Mouse (Mus musculus): ENCODE results near the gene Glt6d1. TPM values are rescaled to one million over a fixed set of nuclear protein-coding genes. Genes with fewer than 3 reads are reported as not detected.

The Glt6d1 gene
- total and polyA plus RNA-seq, 3 experiments = not detected

DNA sequence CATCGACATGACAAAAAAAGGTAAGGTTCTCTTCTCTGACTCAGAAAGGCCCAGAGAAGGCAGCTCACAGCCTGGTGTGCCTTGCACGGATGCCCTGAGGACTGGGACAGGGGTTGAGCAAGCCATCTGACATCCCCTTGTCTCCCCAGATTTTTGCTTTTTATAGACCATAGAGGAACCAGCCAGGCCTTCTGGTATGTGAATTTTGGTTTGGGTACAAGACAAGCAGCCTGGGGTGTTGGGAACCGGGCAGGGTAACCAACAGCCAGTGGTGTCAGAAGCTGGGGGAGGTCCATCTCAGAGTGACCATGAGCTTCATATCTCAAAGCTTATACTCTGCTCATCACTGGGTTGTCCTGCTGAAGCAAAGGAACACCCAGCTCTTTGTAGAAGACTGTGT, 9.1 kb upstream of the Glt6d1 start:
- H3K27ac ChIP-seq (ENCODE audit: insufficient read depth, low read depth) = no peak overlapping the region
- TF ChIP-seq CHD2 (IDR thresholded peaks at IDR 0.05; ENCODE audit: low read length) = no peak
- no peak for TF ChIP-seq USF2 (conservative IDR thresholded peaks at IDR 0.05; ENCODE audit: low read depth, low read length)
- no peak for TF ChIP-seq MYC (IDR thresholded peaks at IDR 0.05; ENCODE audit: low read depth, low read length)
- no peak for TF ChIP-seq MXI1 (IDR thresholded peaks at IDR 0.05; ENCODE audit: low read depth, low read length)
- no peak for TF ChIP-seq IRF4 (IDR thresholded peaks at IDR 0.05; ENCODE audit: low read depth, low read length)
- no peak for TF ChIP-seq NELFE (IDR thresholded peaks at IDR 0.05; ENCODE audit: low read depth, low read length)
- no peak for TF ChIP-seq HCFC1 (IDR thresholded peaks at IDR 0.05; ENCODE audit: low read depth, low read length)
- no peak for TF ChIP-seq E2F4 (IDR thresholded peaks at IDR 0.05; ENCODE audit: insufficient replicate concordance, low read depth, low read length)
- no peak for TF ChIP-seq NRF1 (IDR thresholded peaks at IDR 0.05; ENCODE audit: low read depth, low read length)
- DNase-seq (ENCODE audit: extremely low read depth) = no peak
- no peaks in the 10 kb centered on the region for H3K79me2 ChIP-seq (replicated peaks; ENCODE audit: control insufficient read depth, extremely low read depth, insufficient read depth, poor library complexity, severe bottlenecking)
- H3K9me3 ChIP-seq (replicated peaks; ENCODE audit: low read length) = no peaks in the 10 kb centered on the region
- H3K9ac ChIP-seq (ENCODE audit: insufficient read depth, low read depth) = no peak overlapping the region
- no peaks in the 10 kb centered on the region for H3K36me3 ChIP-seq (replicated peaks in 1 of 2; ENCODE audit: control insufficient read depth in 1 of 2, insufficient read depth in 1 of 2, low read length in 1 of 2)
- in situ Hi-C loops (cut with MboI; ENCODE audit: low pct_ligation_motif_present, low pct_unique_long_range_greater_than_20kb, low sequenced_read_pairs) = no loop called here
- H3K4me1 ChIP-seq (ENCODE audit: control insufficient read depth in 1 of 2, insufficient read depth in 2 of 2) = no peaks in the 10 kb centered on the region
- dilution Hi-C loops (cut with MboI; ENCODE audit: extremely low pct_ligation_motif_present, extremely low pct_unique_long_range_greater_than_20kb, low sequenced_read_pairs) = no loop called here
- H3K4me3 ChIP-seq (replicated peaks in 1 of 3; ENCODE audit: low read depth in 2 of 3, low read length in 2 of 3, poor library complexity in 1 of 3) = no peak overlapping the region
- no peak overlapping the region for H3K4me2 ChIP-seq (ENCODE audit: insufficient read depth, low read depth, poor library complexity, severe bottlenecking)
- H3K27me3 ChIP-seq (replicated peaks) = peaks cover 75% of the 10 kb centered on the region

DNA sequence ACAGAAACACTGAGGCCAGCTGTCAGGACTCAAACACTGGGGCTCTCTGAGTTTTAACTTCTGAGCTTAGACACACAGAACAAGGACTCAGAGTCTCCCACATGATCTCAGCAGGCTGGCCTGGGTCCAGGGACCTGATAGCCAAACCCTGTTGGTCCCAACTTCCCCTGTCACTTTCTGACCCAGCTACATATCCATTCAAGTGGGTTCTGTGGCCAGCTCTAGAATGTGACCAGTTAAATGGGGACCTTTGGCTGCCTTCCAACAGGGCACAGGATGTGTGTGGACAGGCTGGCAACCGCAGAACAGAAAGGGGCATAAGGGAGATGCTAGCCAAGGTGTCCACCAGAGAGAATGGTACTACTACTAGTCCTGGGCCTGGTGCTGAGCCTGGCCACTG, 7.2 kb upstream of the Glt6d1 start, which contains the start of gene Lcn9:
Gene Lcn9, plus strand, starts transcription at position 348 of the 400 bp plus-strand sequence.
- Histone ChIP-seq H3K9ac (ENCODE audit: insufficient read depth, low read depth) (no peak within 1 kb of the TSS), H3K4me3 (replicated peaks in 1 of 3; ENCODE audit: low read depth in 2 of 3, low read length in 2 of 3, poor library complexity in 1 of 3) (no peak within 1 kb of the TSS), H3K9me3 (replicated peaks; ENCODE audit: low read length) (no peaks in the 10 kb centered on the region), H3K4me2 (ENCODE audit: insufficient read depth, low read depth, poor library complexity, severe bottlenecking) (no peak within 1 kb of the TSS), H3K36me3 (replicated peaks in 1 of 2; ENCODE audit: control insufficient read depth in 1 of 2, insufficient read depth in 1 of 2, low read length in 1 of 2) (no peaks in the 10 kb centered on the region), H3K4me1 (ENCODE audit: control insufficient read depth in 1 of 2, insufficient read depth in 2 of 2) (no peaks in the 10 kb centered on the region), H3K27me3 (replicated peaks) (peaks cover 84% of the 10 kb centered on the region), H3K27ac (ENCODE audit: insufficient read depth, low read depth) (no peak within 1 kb of the TSS), H3K79me2 (replicated peaks; ENCODE audit: control insufficient read depth, extremely low read depth, insufficient read depth, poor library complexity, severe bottlenecking) (no peaks in the 10 kb centered on the region)
- DNase-seq (ENCODE audit: extremely low read depth) = no peak
- in situ Hi-C loops (cut with MboI; ENCODE audit: low pct_ligation_motif_present, low pct_unique_long_range_greater_than_20kb, low sequenced_read_pairs) (no loop called here), dilution Hi-C loops (cut with MboI; ENCODE audit: extremely low pct_ligation_motif_present, extremely low pct_unique_long_range_greater_than_20kb, low sequenced_read_pairs) (no loop called here)
- no peak for TF ChIP-seq ZNF384 (IDR thresholded peaks at IDR 0.05; ENCODE audit: low read depth, low read length)
- TF ChIP-seq TBP (conservative IDR thresholded peaks at IDR 0.05; ENCODE audit: low read depth, low read length) = no peak
- TF ChIP-seq JUN (IDR thresholded peaks at IDR 0.05; ENCODE audit: insufficient read depth, low read depth, low read length) = no peak
- TF ChIP-seq CHD1 (IDR thresholded peaks at IDR 0.05; ENCODE audit: low read depth, low read length) = no peak
- TF ChIP-seq ETS1 (conservative IDR thresholded peaks at IDR 0.05; ENCODE audit: low read depth, low read length) = no peak

DNA sequence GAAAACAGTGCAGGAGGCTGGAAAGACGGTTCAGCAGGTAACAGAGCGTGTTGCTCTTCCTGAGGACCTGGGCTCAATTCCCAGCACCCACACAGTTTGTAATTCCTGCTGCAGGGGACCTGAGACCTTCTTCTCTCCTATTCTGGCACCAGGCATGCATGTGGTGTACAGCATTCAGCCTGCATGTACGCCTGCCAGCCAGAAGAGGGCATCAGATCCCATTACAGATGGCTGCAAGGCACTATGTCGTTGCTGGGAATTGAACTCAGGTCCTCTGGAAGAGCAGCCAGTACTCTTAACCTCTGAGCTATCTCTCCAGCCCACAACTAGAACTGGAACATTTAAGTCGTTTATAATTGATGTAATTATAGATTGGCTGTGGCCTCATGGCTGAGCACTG, 2.3 kb downstream of the Glt6d1 start:
- no peak overlapping the region for H3K9ac ChIP-seq (ENCODE audit: insufficient read depth, low read depth)
- no peaks in the 10 kb centered on the region; a peak in 1 of 4 replicates for H3K4me1 ChIP-seq (ENCODE audit: control insufficient read depth in 1 of 2, insufficient read depth in 2 of 2)
- H3K4me3 ChIP-seq (replicated peaks in 1 of 3; ENCODE audit: low read depth in 2 of 3, low read length in 2 of 3, poor library complexity in 1 of 3) = no peak overlapping the region
- H3K27me3 ChIP-seq (replicated peaks) = peaks cover 36% of the 10 kb centered on the region
- no peak overlapping the region for H3K27ac ChIP-seq (ENCODE audit: insufficient read depth, low read depth)
- H3K79me2 ChIP-seq (replicated peaks; ENCODE audit: control insufficient read depth, extremely low read depth, insufficient read depth, poor library complexity, severe bottlenecking) = no peaks in the 10 kb centered on the region
- H3K36me3 ChIP-seq (replicated peaks in 1 of 2; ENCODE audit: control insufficient read depth in 1 of 2, insufficient read depth in 1 of 2, low read length in 1 of 2) = no peaks in the 10 kb centered on the region
- TF ChIP-seq HCFC1 (IDR thresholded peaks at IDR 0.05; ENCODE audit: low read depth, low read length) (no peak), CTCF (conservative IDR thresholded peaks at IDR 0.05 in 1 of 2, IDR thresholded peaks at IDR 0.05 in 1 of 2; ENCODE audit: low read depth in 2 of 2, low read length in 2 of 2) (peak; percentile 29 to 31; a peak in 2 of 4 replicates)
- H3K9me3 ChIP-seq (replicated peaks; ENCODE audit: low read length) = peaks cover 3% of the 10 kb centered on the region
- H3K4me2 ChIP-seq (ENCODE audit: insufficient read depth, low read depth, poor library complexity, severe bottlenecking) = no peak overlapping the region
- dilution Hi-C loops (cut with MboI; ENCODE audit: extremely low pct_ligation_motif_present, extremely low pct_unique_long_range_greater_than_20kb, low sequenced_read_pairs) = no loop called here
- in situ Hi-C loops (cut with MboI; ENCODE audit: low pct_ligation_motif_present, low pct_unique_long_range_greater_than_20kb, low sequenced_read_pairs) = no loop called here
- peak; percentile 3 for DNase-seq (ENCODE audit: extremely low read depth)

All from CH12.LX (cell line).